Mouse (Mus musculus): ENCODE results near the gene Ltb4r1. TPM values are rescaled to one million over a fixed set of nuclear protein-coding genes. Genes with fewer than 3 reads are reported as not detected.
"Not testable (repeated sequence)": the region's sequence is repeated elsewhere in the genome, so short reads cannot be mapped to it uniquely, and the experiment has no call there.

The Ltb4r1 gene
- polyA plus RNA-seq, 1 experiment from 2014 or later, result 0.28 TPM

GRCm38 (mm10) chr14:55737086-55737687 lies 28.6 kb upstream of the Ltb4r1 start:
- WGBS, result 89% methylated on average over 9 of the region's 9 CpGs
- Histone ChIP-seq H3K4me3 (ENCODE audit: low read depth, low read length) (no peak overlapping the region), H3K4me2 (ENCODE audit: low read length) (no peak overlapping the region), H3K9me3 (replicated peaks; ENCODE audit: control insufficient read depth, low read length) (no peaks in the 10 kb centered on the region), H3K27ac (ENCODE audit: low read depth, low read length) (no peak overlapping the region), H3K36me3 (ENCODE audit: control insufficient read depth, insufficient read depth, low read length) (peaks cover 32% of the 10 kb centered on the region), H3K9ac (ENCODE audit: low read length) (no peak overlapping the region), H3K4me1 (ENCODE audit: control insufficient read depth, insufficient read depth, low read length) (no peaks in the 10 kb centered on the region), H3K27me3 (replicated peaks; ENCODE audit: control insufficient read depth, insufficient read depth, low read length) (no peaks in the 10 kb centered on the region)
- ATAC-seq (no peak), DNase-seq (ENCODE audit: low spot score) (no peak)

- H3K36me3 ChIP-seq (ENCODE audit: control insufficient read depth, insufficient read depth, low read length), result peaks cover 23% of the 10 kb centered on the region
- H3K4me2 ChIP-seq (ENCODE audit: low read length), result no peak overlapping the region
- ATAC-seq, result peak; percentile 72
Observed at GRCm38 (mm10) chr14:55743711-55744110, 22.1 kb upstream of the Ltb4r1 start.

DNA sequence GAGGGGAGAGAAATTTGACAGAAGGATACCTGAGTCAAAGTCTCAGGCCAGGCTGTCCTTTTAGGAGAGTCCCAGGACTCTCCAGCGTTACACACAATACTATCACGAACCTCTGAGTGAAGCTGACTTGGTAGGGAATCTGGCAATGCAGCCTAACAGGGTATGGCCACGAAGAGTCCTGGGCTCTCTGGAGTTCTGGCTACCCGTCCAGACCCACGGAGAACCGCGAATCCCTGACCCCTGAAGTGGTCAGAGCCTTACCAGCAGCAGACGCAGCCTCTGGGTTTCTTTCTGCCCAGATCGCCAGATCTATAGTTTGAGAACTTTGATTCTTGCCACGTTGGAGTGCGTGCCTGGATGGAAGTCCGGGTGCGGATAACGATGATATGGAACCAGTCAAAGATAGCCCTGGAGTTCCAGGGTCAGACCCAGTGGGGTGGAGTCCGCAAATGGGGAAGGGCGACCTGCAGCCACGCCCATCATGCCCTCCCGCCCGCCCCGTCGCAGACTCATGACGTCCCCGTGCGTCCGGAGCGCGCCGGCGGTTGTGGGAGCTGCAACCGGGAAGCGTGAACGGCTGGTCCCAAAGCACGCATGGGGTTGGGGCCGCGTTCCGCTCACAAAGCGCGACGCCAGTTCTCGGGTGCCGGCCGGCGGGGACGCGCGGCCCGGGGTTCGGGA lies 20.4 kb upstream of the Ltb4r1 start, which contains the start of the genes Dhrs1 and Nop9:
Gene Dhrs1 (minus strand): TSS at position 511 of the 681 bp plus-strand sequence.
Gene Nop9 (plus strand): TSS at position 514 of the 681 bp plus-strand sequence.
- DNase-seq (ENCODE audit: low spot score) (peak; percentile 83), ATAC-seq (peak; percentile 80)
- Histone ChIP-seq H3K27me3 (replicated peaks; ENCODE audit: control insufficient read depth, insufficient read depth, low read length) (no peaks in the 10 kb centered on the region), H3K9ac (ENCODE audit: low read length) (peak within 1 kb of the TSS; percentile 86), H3K27ac (ENCODE audit: low read depth, low read length) (peak within 1 kb of the TSS; percentile 46; the same call in 1 of the 2 replicates), H3K4me1 (ENCODE audit: control insufficient read depth, insufficient read depth, low read length) (peaks cover 16% of the 10 kb centered on the region), H3K4me3 (ENCODE audit: low read depth, low read length) (peak within 1 kb of the TSS; percentile 80), H3K4me2 (ENCODE audit: low read length) (peak within 1 kb of the TSS; percentile 93), H3K36me3 (ENCODE audit: control insufficient read depth, insufficient read depth, low read length) (peaks cover 21% of the 10 kb centered on the region), H3K9me3 (replicated peaks; ENCODE audit: control insufficient read depth, low read length) (no peaks in the 10 kb centered on the region)
- WGBS, result 2% methylated on average over 47 of the region's 48 CpGs

More at GRCm38 (mm10) chr14:55743711-55744110, 22.1 kb upstream of the Ltb4r1 start:
- Histone ChIP-seq H3K9ac (ENCODE audit: low read length) (no peak overlapping the region), H3K27ac (ENCODE audit: low read depth, low read length) (no peak overlapping the region), H3K9me3 (replicated peaks; ENCODE audit: control insufficient read depth, low read length) (no peaks in the 10 kb centered on the region), H3K4me1 (ENCODE audit: control insufficient read depth, insufficient read depth, low read length) (peaks cover 16% of the 10 kb centered on the region), H3K4me3 (ENCODE audit: low read depth, low read length) (no peak overlapping the region), H3K27me3 (replicated peaks; ENCODE audit: control insufficient read depth, insufficient read depth, low read length) (no peaks in the 10 kb centered on the region)
- 22% methylated on average over 10 of the region's 10 CpGs for WGBS
- peak; percentile 85 for DNase-seq (ENCODE audit: low spot score)

DNA sequence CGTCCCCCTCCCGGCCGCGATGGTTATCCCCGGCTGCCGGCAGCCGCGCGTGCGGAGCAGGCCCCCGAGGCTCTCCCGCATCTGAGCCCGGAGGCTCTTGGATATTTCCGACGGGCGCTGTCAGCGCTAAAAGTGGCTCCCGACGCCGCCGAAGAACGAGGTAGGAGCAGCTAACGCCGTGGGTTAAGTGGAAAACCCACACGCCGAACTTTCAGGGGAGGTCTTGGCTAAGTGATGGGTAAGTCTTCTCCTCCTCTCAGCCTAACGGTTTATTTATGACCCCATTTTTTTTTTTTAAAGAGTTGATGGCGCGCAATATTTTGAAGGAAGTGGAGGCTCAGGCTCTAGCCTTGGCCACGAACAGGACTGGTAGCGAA lies 19.9 kb upstream of the Ltb4r1 start:
- H3K4me2 ChIP-seq (ENCODE audit: low read length), result peak overlapping the region; percentile 93
- peak overlapping the region; percentile 46; the same call in 1 of the 2 replicates for H3K27ac ChIP-seq (ENCODE audit: low read depth, low read length)
- peaks cover 16% of the 10 kb centered on the region for H3K4me1 ChIP-seq (ENCODE audit: control insufficient read depth, insufficient read depth, low read length)
- peaks cover 23% of the 10 kb centered on the region for H3K36me3 ChIP-seq (ENCODE audit: control insufficient read depth, insufficient read depth, low read length)
- under 1% methylated on average over 30 of the region's 31 CpGs for WGBS
- H3K9ac ChIP-seq (ENCODE audit: low read length), result peak overlapping the region; percentile 86
- ATAC-seq (no peak), DNase-seq (ENCODE audit: low spot score) (no peak)
- no peaks in the 10 kb centered on the region for H3K9me3 ChIP-seq (replicated peaks; ENCODE audit: control insufficient read depth, low read length)
- no peaks in the 10 kb centered on the region for H3K27me3 ChIP-seq (replicated peaks; ENCODE audit: control insufficient read depth, insufficient read depth, low read length)
- peak overlapping the region; percentile 80 for H3K4me3 ChIP-seq (ENCODE audit: low read depth, low read length)

DNA sequence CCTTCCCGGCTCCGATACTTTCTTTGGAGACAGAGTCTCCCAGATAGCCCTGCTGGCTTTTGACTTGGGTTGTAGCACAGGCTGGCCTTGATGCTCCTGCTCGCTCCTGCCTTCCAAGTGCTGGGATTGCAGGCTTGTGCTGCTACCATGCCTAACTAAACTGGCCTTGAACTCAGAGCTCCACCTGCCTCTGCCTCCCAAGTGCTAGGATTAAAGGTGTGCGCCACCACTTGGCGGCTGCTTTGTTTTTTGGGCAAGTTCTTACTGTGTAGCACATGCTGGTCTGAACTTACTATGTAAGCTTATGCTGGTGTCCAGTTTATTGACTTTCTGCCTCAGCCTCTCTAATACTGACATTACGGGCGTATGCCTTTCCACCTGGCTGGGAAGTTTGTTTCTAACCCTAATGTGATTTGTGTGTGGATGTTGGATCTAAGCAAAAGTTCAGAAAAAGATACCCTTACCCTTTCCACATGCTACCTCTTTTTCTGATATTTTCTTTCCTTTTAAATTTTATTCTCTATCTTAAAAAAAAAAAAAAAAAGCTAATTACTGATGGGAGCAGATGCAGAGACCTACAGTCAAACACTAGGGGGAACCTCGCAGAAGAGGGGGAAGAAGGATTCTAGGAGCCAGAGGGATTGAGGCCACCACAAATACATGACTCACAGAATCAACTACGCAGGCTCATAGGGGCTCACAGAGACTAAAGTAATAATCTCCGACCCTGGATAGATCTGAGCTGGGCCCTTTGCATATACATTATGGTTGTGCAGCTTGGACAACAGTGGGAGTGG lies 18.5 kb upstream of the Ltb4r1 start:
- 93% methylated on average over 10 of the region's 10 CpGs for WGBS
- Histone ChIP-seq H3K36me3 (ENCODE audit: control insufficient read depth, insufficient read depth, low read length) (peaks cover 30% of the 10 kb centered on the region), H3K27me3 (replicated peaks; ENCODE audit: control insufficient read depth, insufficient read depth, low read length) (no peaks in the 10 kb centered on the region), H3K4me3 (ENCODE audit: low read depth, low read length) (no peak overlapping the region), H3K9me3 (replicated peaks; ENCODE audit: control insufficient read depth, low read length) (no peaks in the 10 kb centered on the region), H3K27ac (ENCODE audit: low read depth, low read length) (no peak overlapping the region), H3K4me2 (ENCODE audit: low read length) (peak overlapping the region; percentile 93), H3K9ac (ENCODE audit: low read length) (no peak overlapping the region), H3K4me1 (ENCODE audit: control insufficient read depth, insufficient read depth, low read length) (peaks cover 16% of the 10 kb centered on the region)
- DNase-seq (ENCODE audit: low spot score) (no peak), ATAC-seq (no peak)

DNA sequence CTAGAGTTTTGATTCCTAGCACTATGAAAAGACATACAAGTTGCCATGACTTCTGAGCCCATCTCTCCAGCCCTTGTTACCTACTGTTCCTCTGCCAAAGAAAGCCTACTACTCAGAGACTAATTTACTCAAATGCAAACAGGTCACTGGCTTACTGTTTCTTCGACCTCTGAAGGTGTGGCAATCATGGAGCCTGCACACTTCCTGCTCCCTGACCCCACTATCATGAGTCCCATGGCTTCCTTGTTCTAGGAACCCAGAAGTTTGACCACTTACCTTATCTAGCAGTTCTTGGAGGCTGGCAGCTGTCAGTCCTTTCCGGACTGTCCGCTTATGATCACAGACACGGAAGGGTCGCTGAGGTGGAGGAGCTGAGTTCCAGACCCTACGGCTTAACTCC lies 8.2 kb upstream of the Ltb4r1 start:
- peaks cover 4% of the 10 kb centered on the region; the same call in 1 of the 2 replicates for H3K4me1 ChIP-seq (ENCODE audit: control insufficient read depth, insufficient read depth, low read length)
- H3K9ac ChIP-seq (ENCODE audit: low read length), result no peak overlapping the region
- WGBS, result 85% methylated on average over 6 of the region's 6 CpGs
- no peak overlapping the region for H3K4me3 ChIP-seq (ENCODE audit: low read depth, low read length)
- H3K36me3 ChIP-seq (ENCODE audit: control insufficient read depth, insufficient read depth, low read length), result peaks cover 36% of the 10 kb centered on the region
- ATAC-seq (no peak), DNase-seq (ENCODE audit: low spot score) (no peak)
- no peaks in the 10 kb centered on the region for H3K9me3 ChIP-seq (replicated peaks; ENCODE audit: control insufficient read depth, low read length)
- no peak overlapping the region for H3K4me2 ChIP-seq (ENCODE audit: low read length)
- peaks cover 21% of the 10 kb centered on the region for H3K27me3 ChIP-seq (replicated peaks; ENCODE audit: control insufficient read depth, insufficient read depth, low read length)
- no peak overlapping the region for H3K27ac ChIP-seq (ENCODE audit: low read depth, low read length)

DNA sequence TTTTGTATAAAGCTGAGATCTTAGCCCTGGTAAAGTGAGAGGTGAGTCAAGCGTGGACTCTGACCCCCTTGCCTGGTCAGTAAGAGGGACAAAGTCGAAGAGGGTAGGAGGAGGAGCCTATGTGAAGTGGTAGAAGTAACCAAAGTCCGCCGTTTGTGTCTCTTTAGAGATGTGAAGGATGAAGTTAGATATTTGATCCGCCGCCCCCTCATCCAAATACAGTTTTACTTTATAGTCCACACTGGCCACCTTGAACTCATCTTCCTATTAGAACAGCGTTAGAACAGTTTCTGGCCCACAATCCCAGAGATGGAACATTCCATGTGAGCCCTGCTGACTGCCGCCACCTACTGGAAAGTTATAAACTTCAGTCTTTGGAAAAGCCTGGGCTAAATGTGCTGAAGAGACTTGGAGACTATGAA lies 7.4 kb upstream of the Ltb4r1 start, which contains the start of gene Cideb:
Gene Cideb (minus strand): TSS at position 96 of the 422 bp plus-strand sequence.
- Histone ChIP-seq H3K36me3 (ENCODE audit: control insufficient read depth, insufficient read depth, low read length) (peaks cover 28% of the 10 kb centered on the region), H3K4me3 (ENCODE audit: low read depth, low read length) (no peak within 1 kb of the TSS), H3K27me3 (replicated peaks; ENCODE audit: control insufficient read depth, insufficient read depth, low read length) (peaks cover 29% of the 10 kb centered on the region), H3K27ac (ENCODE audit: low read depth, low read length) (no peak within 1 kb of the TSS), H3K4me1 (ENCODE audit: control insufficient read depth, insufficient read depth, low read length) (peaks cover 4% of the 10 kb centered on the region; the same call in 1 of the 2 replicates), H3K9ac (ENCODE audit: low read length) (no peak within 1 kb of the TSS), H3K9me3 (replicated peaks; ENCODE audit: control insufficient read depth, low read length) (no peaks in the 10 kb centered on the region), H3K4me2 (ENCODE audit: low read length) (no peak within 1 kb of the TSS)
- ATAC-seq, result peak; percentile 5; the same call in 1 of the 2 replicates
- WGBS, result 18% methylated on average over 8 of the region's 8 CpGs
- DNase-seq (ENCODE audit: low spot score), result peak; percentile 78

DNA sequence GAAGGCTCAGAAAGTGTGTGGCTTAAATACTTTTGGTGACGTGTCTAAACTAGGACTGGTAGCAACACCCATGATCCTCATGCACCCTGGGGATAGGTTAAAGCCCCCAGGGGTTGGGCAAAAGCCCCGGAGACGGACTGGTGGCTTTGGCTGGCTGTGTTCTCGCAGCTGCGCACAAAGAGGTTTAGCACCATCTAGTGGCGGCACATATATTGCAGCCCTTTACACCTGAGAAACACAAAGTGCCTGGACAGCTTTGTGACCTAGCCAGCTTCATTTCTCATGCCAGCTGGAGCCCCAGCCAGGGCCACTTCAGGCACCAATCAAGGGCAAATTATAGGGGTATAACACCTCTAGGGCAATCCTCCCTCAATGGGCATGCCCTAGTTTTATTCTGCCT lies 5.6 kb upstream of the Ltb4r1 start:
- WGBS, result 0% methylated on average over 5 of the region's 6 CpGs
- H3K4me3 ChIP-seq (ENCODE audit: low read depth, low read length); H3K27ac ChIP-seq (ENCODE audit: low read depth, low read length); H3K4me1 ChIP-seq (ENCODE audit: control insufficient read depth, insufficient read depth, low read length); H3K9ac ChIP-seq (ENCODE audit: low read length); H3K9me3 ChIP-seq (replicated peaks; ENCODE audit: control insufficient read depth, low read length): not testable (repeated sequence)
- peaks cover 39% of the 10 kb centered on the region for H3K27me3 ChIP-seq (replicated peaks; ENCODE audit: control insufficient read depth, insufficient read depth, low read length)
- peak; percentile 40 for ATAC-seq
- peaks cover 10% of the 10 kb centered on the region for H3K36me3 ChIP-seq (ENCODE audit: control insufficient read depth, insufficient read depth, low read length)
- peak overlapping the region; percentile 30 for H3K4me2 ChIP-seq (ENCODE audit: low read length)
- peak; percentile 87 for DNase-seq (ENCODE audit: low spot score)
